Mouse (Mus musculus) B cell, adult 2 months (primary cell): ENCODE measurements at regions not wholly inside any gene's neighbourhood (a gene's known extent, or its start where the extent isn't known, plus 50 kb on each side); places are given as distances from the start of the nearest gene placed in this dataset.
A peak's percentile ranks its signal among the peaks of the same experiment; 100 is the strongest.
"Not testable (repeated sequence)": the region's sequence is repeated elsewhere in the genome, so short reads cannot be mapped to it uniquely, and the experiment has no call there.

Source experiments
- DNase-seq, 2 experiments: peaks; one replicate each; pipeline ENCODE4 v3.0.0; 2022

DNA sequence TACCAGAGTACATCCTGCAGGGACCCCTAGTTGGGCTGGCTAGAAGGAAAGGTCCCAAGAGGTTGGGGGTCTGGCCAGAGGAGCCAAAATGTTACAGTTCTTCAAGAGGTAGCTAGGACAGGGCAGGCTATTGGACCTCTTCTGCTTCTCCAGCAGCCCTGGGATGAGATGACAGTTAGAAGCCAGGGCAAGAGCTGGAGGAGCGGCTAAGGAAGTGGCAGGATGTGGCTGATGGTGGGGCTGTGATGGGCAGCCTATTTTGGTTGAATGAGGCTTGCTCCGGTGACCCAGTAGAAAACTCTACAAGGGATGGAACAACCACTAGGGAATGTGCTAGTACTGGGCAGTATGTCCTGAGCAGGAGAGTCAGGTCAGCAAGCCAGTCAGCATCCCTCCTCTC is 82.8 kb downstream of the Ddx11 start:
- no peak for DNase-seq

DNA sequence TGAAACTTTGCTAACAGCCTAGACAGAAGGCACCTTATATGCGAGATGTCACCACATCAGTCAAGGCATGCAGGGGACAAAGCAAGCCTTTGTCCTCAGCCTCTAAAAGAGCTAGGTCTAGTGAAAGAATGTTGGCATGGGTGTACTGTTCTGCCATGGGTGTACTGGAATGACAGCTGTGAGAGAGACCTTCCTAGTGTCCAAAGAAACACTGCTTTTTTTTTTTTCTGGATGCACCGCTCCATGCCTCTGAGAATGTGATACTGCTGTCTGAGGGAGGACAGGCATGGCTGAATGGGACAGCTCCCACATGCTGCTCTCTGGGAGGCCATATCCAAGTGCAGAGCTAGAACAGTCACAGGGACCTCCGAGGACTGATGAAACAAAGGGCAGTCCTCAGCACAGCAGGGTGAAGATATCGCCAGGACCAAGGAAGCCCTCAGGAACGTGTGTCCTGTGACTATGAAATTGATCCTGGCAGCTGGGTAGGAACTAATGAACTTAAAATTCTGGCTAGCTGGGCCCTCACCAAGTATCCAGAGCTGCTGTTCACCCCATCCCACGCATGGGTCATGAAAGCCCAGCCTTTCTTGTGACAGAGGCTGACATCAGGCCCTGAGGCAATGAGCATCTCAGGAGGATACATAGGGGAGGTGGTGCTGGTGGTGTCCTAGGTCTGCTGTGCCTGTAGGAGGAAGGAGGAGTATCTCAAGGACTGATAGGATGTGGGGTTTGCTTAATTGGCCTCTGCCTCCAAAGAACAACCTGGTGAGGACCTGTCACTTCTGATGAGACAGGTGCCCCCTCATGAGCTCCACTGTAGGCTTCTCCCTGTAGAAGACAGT is 84.6 kb downstream of the Ddx11 start:
- not testable (repeated sequence) for DNase-seq

DNA sequence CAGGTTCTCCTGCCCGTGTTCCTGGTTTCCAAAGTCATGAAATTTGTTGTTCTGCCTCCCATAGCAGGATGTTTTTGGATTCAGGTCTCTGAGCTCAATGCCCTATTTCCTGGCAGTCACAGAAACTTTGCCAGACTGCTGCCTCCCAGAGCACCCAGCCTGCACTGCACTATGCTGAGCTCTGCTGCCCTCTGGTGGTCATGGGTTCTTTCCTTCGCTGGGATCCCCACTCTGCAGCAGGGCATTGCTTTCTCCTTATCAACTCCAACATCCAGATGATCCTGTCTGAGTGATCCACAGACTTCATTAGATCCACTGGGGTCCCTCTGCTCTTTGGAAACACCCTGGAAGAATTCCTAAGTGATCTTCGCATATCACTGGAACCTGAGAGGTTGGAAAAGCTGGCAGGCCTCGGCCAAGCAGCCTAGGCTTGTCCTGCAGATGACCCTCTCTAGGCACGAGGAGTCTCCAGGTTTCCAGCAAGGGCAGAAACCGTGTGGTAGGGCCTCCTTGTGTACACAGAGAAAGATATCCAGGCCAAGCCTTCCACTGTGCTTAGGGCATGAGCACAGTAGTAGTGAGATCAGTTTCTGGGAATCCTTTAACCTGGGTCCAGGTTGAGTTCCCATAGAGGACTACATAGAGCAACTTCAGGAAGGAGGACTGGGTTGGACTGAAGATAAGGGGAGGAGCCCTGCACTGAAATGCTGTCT is 85.6 kb downstream of the Ddx11 start:
- DNase-seq, result not testable (repeated sequence)

DNA sequence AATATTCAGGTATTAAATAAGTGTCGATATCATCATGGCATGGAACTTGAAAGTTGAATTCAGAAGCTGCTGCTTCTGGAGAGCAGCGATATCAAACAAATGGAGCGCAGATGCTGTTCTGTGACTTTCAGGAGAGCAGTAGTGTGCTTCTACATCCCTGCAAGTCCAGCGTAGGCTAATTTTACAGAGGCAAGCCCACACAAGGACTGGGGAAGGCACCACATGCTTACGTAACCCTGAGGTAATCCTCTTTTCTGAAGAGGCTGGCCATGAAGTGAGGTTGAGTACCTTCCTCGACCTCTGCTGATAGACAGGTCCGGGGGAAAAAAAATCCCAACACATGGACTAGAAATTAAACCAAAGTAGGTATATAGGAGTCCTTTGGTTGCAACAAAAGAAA is 88.2 kb downstream of the Ddx11 start:
- DNase-seq, result no peak

DNA sequence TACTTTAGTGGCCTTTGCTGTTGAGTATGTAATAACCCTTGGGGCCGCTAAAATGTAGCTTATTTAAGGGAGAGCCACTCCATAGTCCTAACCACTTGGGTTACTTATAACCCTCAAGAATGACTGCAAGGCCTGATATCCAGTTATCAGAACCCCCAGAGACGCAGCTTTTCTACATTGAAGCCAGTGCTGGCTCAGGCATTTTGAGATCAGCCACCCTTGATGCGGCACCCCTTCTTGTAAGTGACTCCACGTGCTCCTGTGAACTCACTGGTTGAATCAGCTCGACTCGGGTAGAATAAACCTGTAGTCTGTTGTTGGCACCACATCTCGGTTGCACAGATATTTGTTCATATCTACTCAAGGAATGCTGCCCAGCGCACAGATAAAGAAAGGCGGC is 89.3 kb downstream of the Ddx11 start:
- no peak for DNase-seq

DNA sequence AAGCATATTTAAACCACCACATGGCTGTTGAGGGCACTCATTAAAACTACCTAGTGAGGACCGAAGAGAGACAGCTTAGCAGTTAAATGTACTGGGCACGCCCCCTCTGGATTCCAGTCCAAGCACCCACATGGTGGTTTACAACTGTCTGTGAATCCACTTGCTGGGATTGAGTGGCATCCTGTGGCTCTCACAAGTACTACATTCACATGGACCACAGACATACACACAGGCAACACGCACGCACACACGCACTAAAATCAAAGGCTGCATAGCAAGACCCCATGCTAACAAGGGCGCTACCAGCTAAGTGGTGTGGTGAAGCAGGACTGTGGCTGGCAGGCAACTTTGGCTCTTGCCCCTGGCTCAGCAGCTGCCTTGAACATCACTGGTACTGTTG is 95.0 kb downstream of the Ddx11 start:
- no peak for DNase-seq

DNA sequence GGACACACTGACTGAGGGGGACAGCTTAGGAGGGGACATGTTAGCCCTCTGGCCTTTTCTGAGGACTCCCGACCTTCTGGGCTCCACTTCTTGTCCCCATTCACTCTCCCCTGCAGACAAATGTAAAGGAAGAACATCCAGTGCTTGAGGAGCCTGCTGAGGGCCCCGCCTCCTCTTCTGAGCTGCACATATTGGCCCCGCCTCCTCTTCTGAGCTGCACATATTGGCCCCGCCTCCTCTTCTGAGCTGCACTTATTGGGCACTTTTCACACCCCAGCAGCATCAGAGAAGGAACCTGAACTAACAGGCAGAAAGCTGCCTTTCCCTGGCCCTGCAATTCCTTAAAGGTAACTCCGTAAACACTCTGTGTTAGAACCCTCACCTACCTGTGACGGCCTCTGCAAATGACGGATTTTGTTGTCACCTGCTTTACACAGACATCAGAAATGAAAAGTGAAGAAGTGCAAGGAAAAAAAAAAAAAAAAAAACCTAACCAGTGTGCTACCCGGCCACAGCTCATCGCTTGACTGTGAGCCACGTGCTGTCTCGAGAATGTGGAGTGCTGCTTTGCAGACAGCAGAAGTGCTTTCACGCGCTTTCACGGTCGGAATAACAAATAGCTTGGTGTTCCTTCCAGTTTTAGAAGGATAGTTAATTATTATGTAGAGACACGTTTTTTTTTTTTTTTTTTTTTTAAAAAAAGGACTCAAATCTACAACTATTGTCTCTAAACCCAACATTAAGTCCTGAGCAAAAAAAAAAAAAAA is 96.5 kb downstream of the Ddx11 start:
- no peak for DNase-seq

DNA sequence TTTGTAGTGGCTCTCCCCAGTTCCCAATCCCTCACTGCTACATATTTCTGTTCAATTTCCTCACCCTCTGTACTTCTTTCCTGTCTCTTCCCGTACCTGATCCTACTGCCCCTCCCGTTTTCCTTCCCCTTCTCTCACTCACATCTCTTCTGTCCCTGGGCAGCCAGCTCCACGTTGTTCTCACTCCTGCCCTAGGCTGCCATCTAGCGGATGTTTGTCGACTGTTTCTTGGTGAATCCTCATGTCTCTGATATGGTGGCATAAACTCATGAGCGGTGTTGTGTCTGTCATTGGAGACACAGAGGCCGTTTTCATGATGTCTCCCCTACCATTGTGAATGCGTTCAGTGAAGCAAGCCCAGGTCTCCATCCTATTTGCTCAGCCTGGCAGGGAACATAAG is 97.9 kb downstream of the Ddx11 start:
- DNase-seq, result peak; percentile 35 to 40

DNA sequence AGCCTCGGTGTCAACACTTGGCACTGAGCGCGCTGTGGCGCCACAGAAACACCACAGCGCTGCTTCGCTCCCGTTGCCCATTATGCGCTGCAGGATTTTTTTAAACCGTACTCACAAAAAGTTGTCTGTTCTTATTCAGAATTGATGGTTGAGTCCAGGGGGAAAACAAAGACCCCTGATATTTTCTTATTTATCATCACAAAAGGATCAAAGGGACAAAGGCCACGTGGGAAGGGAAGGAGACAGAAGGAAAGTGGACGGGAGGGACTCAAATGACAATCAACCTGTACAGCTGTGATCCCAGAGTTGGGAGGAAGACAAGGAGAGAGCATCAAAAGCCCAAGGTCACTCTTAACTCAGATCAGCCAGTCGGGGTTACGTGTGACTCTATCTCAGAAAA is 100.4 kb downstream of the Ddx11 start:
- no peak for DNase-seq

DNA sequence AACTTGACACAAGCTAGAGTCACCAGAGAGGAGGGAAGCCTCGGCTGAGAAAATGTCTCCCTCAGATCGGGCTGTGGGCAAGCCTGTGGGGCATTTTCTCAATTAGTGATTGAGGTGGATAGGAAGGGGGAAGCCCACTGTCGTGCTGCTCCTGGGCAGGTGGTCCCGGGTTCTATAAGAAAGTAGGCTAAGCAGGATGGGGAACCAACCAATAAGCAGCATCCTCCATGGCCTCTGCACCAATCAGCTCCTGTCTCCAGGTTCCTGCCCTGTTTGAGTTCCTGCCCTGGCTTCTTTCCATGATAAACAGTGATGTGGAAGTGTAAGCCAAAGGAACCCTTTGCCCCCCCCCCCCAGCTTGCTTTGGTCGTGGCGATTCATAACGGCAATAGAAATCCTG is 100.9 kb downstream of the Ddx11 start:
- no peak for DNase-seq

DNA sequence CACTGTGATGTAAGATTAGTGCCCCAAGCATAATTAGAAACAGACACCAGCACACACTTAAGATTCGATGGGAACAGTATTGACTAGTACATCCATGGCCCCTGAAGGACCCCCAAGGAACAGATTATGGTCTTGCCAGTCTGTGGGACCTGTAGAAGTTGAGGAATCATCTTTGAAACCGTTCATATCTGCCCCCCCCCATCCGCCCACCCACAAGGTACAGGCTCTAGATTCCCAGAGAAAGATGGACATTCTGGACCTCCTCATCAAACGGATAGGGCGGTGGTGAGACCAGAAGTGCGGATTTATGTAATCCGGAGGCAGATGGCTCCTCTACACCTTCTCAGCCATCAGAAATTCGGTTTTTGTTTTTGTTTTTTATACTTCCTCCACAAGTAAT is 109.1 kb downstream of the Ddx11 start:
- no peak for DNase-seq

DNA sequence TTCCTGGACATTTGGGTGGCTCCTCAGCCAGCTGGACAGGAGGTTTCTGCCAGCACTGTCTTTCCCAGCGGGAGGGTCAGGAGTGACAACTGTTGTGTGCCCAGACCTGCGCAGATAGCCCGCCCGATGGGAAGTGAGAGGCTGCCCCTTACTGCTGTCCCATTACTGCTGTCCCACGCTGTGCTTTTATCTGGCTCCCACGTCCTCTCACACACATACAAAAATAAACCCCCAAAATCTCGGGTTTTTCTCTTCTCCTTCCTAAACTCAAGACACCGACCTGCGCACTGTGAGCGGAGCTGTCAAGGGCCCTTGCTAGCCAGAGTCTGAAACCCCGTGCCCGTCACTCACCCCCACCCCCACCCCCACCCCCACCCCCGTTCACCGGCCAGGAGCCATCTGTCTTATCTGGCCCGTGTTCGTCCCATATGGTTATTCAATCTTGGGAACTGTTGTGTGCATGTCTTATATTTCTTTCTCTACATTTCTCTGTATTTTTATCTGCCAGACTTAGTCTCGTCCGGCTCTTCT is 109.6 kb downstream of the Ddx11 start:
- DNase-seq, result no peak

DNA sequence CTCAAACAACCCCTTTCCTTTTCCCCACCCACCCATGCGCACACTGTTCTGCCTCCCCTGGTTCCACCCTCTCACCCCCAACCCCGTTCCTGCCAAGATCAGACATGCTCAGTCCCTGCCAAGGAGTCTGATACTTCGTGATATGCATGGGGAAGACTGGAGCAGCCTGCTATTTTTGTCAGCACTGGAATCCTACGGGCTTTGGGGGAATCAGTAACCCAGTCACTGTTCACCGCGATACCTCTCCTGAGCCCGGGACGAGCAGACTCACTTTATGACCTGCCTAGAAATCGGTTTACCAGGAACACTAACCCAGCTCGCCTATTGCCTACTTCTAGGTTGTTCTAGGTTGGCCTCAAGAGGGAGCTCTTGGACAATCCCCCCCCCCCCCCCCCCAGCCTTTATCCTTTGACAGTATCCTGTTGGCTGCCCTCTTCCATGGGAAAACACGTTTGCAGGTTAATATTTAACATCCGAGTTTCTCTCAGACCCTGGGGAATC is 110.2 kb downstream of the Ddx11 start:
- no peak for DNase-seq

DNA sequence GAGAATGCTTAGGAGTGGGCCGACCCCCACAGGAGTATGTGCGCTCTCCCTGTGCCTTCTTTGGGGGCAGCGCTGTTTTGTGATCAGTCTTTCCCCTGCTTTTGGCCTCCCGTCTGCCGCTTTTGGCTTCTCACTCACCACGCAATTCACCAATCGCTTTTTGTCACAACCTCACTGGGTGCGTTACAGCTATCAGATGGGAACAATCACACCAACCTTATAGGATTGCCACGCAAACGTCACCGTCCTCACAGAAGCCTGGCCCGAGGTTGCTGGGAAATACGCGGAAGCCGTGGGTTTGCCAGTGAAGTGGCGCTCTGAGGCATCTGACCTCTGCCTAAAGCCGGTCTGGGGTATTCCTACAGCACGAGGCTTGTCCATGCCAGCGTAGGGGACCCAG is 111.1 kb downstream of the Ddx11 start:
- DNase-seq, result no peak

DNA sequence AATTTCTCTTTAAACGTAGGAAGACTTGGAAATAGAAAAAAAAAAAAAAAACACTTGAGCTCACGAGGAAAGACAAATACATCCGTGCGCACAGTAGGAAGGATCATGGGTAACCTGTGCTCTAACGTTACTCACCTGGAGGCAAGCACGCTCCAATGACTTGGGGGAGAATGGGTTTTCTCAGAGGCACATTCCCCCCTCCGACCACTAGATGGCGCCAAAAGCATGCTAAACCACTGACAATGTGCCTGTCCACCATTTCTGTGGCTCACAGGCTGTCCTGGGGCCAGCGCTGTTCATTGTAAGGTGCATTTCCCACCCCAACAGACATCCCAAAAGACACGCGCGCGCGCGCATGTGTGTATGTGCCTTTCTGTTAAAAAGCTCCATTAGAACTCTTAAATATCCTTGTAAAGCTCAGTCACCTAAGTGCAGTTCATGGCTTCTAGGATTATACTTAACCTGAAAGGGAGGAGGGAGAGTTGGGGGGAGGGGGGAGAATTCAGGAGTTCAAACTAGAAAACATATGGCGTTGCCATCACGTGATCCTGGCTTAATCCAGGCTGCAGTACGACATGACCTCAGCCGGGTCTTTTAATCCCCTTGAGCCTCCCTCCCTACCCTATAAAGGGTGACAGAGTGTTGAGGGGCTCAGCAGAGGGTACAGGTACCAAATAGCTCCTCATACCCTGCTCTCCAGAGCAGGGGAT is 111.9 kb downstream of the Ddx11 start:
- peak; percentile 84 to 85 for DNase-seq

DNA sequence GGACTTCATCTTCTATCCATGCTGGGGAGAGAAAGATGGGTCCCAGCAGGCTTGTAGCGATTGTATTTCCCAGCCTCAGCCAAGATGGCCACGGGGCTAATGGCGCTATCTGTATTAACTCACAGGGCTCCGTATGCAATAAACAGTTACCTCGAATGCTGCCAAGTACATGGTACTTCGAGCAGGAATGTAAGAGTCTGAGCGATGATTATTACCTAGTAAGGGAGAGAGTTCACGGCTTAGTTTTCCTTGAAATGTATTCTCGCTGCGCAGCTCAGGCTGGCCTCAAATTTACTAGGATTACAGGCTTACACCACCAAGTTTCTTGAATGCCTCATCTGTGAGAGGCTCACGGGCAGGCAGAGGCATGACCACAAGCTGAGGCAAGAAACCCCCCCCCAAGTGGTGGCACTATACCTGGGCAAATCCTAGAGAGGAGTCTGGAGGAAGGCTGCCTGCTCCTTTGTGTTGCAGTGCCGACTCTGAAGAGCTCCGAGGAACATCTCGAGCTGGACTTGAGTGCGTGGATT is 112.6 kb downstream of the Ddx11 start:
- DNase-seq, result no peak

DNA sequence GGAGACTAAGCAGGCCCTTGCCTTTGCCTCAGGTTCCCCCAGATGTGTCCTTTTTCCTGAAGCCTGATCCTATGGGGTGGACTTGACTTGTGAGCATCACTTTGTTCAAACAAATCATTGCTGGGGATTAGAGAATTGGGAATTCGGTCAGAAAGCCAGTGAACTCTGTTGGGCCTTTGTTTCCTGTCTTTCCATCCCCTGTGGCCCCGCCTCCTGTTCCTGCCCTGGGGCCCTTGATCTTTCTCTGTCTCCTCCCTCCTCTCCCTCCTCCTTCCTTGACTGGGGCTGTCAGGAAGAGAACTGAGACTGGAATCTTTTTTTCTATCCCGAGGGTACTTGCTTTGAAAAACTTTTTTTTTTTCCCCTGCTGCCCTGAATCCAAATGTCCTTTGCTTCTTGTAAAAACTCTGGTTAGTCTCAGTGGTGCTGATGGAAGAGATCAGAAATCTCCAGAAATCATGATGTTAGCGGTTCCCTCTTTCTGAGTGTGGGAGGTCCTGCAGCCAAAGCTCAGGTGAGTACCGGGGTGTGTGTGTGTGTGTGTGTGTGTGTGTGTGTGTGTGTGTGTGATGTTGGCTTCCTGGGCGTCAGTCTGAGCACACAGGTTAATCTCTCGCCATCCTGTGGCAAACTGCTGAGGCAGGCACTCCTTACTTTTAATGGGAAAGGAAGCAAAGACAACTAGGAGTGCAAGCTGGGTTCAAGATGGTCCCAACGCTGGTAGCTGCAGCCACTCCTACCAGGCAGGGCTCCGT is 118.7 kb downstream of the Ddx11 start:
- DNase-seq, result no peak

DNA sequence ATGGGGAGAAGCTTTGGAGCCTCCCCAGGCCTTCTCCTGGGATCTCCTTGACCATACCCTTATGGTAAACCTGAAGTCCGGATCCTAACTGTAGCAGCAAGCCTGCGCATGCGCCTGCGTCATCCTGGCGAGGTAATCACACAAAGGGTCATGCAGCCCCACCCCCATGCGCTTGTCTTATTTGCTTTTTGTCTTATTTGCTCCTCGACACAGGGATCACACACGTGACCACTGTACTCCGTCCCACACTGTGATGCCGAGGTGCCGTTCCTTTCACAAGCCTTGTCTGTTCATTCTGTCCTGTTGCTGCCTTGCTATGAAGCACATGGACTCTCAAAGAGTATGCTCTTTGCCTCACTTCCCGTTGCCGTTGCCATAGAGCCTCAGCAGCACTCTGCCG is 120.9 kb downstream of the Ddx11 start:
- DNase-seq, result no peak

DNA sequence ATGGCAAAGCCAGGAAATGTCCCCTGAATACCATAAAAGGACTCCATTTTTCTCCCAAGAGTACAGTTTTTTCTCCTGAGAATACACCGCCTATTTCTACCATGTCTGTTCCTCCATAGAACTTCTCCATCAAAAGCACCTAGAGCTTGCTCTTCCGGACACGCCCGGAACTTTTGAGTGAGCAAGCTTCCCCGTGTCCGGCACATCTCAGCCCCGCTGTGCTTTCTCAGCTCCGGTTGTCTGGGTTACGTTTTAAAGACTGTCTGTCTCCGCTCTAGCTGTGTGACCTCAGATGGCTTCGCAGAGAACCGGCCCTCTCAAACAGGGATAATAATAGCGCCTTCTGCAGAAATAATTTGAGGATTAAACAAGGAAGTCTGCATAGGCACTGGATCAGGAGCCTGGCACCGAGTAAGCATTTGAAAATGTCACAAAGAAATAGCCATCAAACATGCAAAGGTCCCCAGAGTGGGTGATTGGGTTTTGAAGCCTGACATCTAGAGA is 122.8 kb downstream of the Ddx11 start:
- no peak for DNase-seq

DNA sequence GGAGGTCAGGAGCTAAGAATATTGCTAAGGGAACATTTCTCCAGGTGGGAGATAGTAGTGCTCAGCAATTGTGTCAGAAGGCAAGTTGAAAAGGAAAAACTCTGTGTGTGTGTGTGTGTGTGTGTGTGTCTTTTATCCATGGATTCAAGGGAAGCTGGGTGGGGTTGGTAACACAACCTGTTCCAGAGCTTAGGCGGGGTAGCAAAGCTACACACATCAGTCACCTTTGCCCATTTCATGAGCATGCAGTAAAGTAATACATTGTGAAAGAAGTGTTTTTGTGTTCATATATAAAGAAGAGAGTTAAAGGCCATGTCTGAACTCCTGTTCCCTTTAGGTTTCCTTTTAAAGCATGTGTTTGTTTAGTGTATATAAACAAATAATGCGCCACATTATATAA is 128.2 kb downstream of the Ddx11 start:
- no peak for DNase-seq

DNA sequence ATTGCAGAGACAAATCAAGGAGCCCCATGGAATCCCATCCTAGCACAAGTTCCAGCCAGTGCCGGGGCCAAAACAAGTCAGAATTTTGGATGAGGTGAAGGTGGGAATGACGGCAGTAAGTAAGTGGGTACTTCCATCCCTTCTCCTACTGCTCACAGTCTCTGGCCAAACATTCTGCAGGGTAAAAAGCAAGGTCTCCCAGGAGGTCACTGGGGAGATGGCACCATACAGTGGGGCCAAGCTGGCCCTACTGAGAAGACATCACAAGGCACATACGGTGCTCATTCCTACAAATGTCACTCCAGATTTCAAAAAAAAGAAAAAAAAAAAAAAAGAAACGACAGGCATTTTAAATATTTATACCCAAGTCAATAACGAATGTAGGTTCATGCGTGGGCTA is 129.6 kb downstream of the Ddx11 start:
- DNase-seq, result no peak
